Mouse (Mus musculus) regulatory T cell (primary cell): ENCODE data around the gene Thap7.

Experiments used
- in situ Hi-C: fragments of 300-600 bp; cut with MboI, MseI; formaldehyde crosslinking; loops from one replicate; pipeline ENCODE4 v1.15.1; 2025; ENCODE audit warnings: high pct_unique_total_duplicates

Thap7 gene

DNA sequence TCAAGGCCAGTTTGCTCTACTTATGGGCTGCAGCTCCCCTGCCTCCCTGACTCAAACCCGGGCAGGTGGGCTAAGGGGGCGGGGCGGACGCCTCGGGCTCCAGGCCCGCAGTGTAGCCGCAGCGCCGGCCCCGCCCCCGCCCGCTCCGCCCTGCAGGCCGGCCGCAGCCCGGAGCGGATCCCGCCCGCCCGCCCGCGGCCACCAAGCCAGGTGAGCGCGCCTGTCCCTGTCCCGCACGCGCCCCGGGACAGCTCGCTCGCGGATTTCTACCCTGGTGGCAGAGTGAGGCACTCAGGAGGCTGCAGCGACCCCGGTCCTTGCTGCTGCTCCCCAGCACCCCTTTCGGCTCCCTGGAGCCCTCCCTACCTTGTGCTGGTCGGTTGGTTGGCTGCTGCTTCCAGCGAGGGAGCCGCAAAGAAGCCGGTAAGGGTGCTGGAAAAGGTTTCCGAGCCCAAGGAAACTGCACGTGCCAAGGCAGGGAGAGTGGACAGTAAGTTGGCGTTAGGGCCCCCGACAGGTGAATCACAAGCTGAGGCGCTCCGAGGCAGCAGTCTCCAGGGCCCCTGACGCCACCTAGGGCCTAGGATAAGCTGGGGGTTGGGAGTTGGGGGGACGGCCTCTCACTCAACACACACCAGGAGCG lies 41.3 kb downstream of the Thap7 start, which contains the start of gene Aifm3:
Aifm3 (plus strand) TSS at position 143 of the 643 bp plus-strand sequence.
- in situ Hi-C loops = no loop called here

DNA sequence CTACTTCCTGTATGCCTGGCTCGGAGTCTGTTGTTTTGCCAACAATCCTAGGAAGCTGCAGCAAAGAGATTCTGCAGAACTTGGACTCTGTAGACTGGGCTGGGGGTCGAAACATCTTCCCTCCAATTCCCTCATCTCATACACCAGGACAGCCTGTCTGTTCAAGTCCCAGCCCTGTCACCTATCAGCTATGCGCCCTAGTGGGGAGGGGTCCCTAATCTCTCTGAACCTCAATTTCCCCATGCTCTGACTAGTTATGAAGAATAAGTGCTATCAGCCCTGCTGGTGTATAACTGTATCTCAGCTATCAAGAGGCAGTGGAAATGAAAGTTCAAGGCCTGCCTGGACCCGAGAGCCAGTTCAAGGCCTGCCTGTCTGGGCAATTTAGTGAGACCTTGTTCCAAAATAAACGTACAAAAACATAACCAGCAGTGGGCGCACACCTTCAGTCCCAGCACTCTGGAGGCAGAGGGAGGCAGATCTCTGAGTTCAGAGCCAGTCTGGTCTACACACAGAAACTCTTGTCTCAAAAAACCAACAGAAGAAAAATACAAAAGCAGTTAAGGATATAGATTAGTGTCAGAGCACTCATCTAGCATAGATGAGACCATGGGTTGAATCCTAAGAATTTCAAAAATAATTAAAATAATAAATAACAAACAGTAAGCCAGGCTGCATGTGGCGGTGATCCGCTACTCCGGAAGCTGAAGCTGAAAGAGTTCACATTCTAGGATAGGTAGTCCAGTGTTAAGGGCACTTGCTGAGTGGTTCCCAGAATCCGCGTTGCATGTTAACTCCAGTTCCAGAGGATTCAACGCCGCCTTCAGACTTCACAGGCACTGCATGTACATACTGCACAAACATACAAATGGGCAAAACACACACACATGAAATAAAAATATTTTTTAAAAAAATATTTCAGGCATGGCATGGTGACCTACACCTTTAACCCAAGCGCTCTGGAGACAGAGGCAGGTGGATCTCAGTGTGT lies 42.2 kb downstream of the Thap7 start:
- in situ Hi-C loops = no loop called here

DNA sequence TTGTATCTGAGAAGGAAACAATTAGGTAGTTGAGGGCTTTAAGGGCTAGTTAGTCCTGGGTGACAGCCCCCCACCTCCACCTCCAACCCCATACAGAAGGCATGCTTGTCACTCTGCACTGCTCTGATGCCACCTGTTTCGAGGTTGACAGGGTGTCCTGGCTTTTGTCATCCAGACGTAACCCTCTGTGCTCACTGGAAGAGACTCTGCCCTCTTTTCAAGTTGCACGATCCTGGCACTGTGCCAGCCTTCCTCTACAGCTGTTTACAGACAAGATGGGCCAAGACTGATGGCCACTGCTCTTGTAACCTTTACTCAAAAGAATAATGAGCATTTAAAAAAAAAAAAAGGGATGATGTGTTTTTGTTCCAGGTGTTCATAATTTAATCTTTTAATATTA lies 44.4 kb downstream of the Thap7 start:
- in situ Hi-C loops = no loop called here

DNA sequence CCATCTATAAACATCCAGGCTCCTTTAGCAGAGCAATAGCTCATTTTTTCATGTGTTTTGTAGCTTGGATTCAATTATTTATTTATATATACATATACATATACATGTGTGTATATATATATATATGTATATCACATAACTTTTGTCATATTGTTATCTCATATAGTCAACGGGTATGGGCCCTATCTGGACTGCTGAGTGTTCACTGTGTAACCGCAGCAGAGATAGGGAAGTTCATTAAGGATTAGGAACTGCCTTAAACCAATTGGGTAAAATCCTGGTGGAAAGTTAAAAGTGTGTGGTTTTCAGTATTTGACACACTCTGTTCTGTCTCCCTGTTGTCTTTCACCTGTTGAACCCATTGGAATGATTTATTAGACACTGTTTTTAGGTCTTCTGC lies 49.5 kb downstream of the Thap7 start:
- in situ Hi-C loops = no loop called here

DNA sequence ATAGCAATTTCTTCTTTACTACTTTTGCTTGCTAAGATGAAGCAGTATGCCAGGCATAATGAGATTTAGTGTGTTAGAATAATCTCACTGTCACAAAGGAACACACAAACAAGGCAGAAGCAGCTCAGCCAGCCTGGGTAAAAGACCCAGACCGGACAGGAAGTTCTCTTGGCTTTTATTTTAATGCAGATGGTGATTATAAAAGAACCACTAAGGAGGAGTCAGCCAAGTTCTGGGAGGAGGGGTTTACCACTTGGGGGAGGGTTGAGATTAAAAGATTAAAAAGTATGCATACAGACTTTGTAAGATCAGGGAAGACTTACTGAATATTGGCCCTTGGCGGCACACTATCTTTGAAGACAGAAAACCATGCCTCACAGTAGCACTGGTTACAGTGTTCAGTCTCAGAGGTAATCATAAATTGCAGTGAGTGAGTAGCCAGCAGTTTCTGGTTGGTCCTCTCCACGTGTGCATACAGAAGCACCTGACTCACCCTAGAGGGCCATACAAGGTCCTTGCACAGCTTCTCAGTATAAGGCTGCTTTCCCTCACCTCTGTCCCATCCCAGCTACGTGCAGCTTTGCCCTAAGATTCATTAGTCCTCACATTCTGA lies 52.5 kb downstream of the Thap7 start:
- in situ Hi-C loops = no loop called here
